Mouse (Mus musculus) lung, adult 2 months (tissue): Measurements from ENCODE around the gene Vmn1r87. TPM values are rescaled to one million over a fixed set of nuclear protein-coding genes. Genes with fewer than 3 reads are reported as not detected.
A peak's percentile ranks its signal among the peaks of the same experiment; 100 is the strongest.
"Not testable (repeated sequence)": the region's sequence is repeated elsewhere in the genome, so short reads cannot be mapped to it uniquely, and the experiment has no call there.

ENCODE experiments used
- DNase-seq: peaks from one replicate; pipeline ENCODE4 v3.0.0; 2022
- H3K4me1 ChIP-seq: fragments of 200-500 bp; 2 replicates; pipeline ENCODE4 v1.6.1; 2011; ENCODE audit warnings: low read length; ENCODE audit not compliant: control insufficient read depth, insufficient read depth
- H3K4me3 ChIP-seq: fragments of 200-500 bp; replicated peaks from 2 replicates; pipeline ENCODE3; 2011; ENCODE audit warnings: low read depth, mild to moderate bottlenecking, control low read depth, low read length; ENCODE audit errors: extremely low read depth
- CTCF ChIP-seq: fragments of 200-500 bp; IDR thresholded peaks from 2 replicates; pipeline ENCODE4 v1.5.1; 2011; ENCODE audit warnings: mild to moderate bottlenecking, low read length, control low read depth; ENCODE audit not compliant: insufficient read depth
- POLR2A ChIP-seq: fragments of 200-500 bp; IDR thresholded peaks from 2 replicates; pipeline ENCODE4 v1.6.1; 2011; ENCODE audit warnings: low read depth, mild to moderate bottlenecking, control low read depth, low read length, borderline replicate concordance; ENCODE audit errors: extremely low read depth
- WGBS: fragments of 180-500 bp; shearing (Covaris S2); methylation state at CpG from one replicate; pipeline ENCODE4 v1.1.7; 2018; 5-methylcytosine and 5-hydroxymethylcytosine counted together
- polyA plus RNA-seq: library from polyadenylated mRNA; depleted of rRNA; stranded (reverse); fragments of >200 nt; gene quantifications from 2 replicates; pipeline ENCODE4 v1.2.3, GENCODE M21; 2012; rRNA removed

Vmn1r87 gene
- polyA plus RNA-seq: not detected in 2 replicates

DNA sequence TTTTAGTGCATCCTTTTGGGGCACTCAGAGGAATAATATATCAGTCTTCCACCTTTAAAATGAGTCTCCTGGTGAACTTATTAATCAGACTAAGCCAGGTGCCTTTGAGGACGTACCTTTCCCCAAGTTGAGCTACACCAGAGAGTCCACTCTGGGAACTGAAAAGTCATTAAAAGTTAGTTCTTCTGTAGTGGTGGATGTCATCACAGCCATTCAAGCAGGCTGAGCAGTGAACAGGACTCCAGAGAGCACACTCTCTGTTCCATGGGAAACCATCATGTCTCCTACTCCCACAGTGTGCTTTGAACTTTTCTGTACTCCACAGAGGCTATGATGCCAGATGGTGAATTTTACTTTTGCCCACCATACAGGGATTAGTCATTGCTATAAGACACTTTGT is at the start of gene Vmn1r87:
Gene Vmn1r87, minus strand, starts transcription at position 101 of the 400 bp plus-strand sequence.
- no peak for DNase-seq
- H3K4me3 ChIP-seq: no peak within 1 kb of the TSS
- H3K4me1 ChIP-seq: no peaks in the 10 kb centered on the region
- 74% methylated on average over 1 of the region's 1 CpGs for WGBS
- no peak for TF ChIP-seq POLR2A
- no peak for TF ChIP-seq CTCF

DNA sequence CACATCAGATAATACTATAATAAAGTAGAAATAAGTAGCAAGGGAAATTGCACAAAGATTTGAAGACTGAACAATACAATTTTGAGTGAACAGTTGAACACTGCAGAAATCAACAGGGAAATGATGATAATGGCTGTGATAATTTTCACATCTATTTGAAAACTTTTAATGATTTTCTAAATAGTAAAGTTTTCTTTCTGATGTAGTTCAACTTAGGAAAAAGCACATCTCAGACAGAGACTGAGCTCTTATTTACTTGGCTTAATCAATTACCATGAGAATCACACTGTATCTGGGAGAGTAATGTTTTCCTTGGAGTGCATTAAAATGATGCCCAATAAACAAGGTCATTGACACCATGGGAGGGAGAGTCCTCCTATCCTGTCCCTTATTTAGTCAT is 19.3 kb upstream of the Vmn1r87 start, which contains the start of gene Vmn1r88:
Gene Vmn1r88, plus strand, starts transcription at position 301 of the 400 bp plus-strand sequence.
- no peak for TF ChIP-seq CTCF
- no peak for TF ChIP-seq POLR2A
- H3K4me1 ChIP-seq: no peaks in the 10 kb centered on the region
- no peak within 1 kb of the TSS for H3K4me3 ChIP-seq
- DNase-seq: no peak

DNA sequence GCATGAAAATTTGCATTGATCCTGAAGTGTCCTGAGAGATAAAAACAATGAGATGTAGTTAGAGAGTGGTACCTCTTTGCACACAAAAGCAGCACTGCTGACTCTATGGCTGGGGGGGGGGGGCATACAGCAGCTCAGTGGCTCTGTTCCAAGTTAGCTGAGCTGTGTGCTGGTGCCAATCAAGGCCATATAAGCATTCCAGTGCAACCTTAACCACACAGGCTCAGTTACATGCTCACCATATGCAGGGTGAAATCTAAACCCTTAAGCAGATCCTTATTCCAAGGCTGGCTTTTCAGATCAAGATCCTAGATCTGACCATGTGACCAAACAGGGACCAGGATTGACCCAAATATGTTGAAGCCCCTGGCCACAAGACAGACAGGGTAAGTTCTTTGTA is 2.6 kb downstream of the Vmn1r87 start:
- Histone ChIP-seq H3K4me1 (no peaks in the 10 kb centered on the region), H3K4me3 (no peak overlapping the region)
- TF ChIP-seq CTCF (no peak), POLR2A (no peak)
- DNase-seq: no peak

DNA sequence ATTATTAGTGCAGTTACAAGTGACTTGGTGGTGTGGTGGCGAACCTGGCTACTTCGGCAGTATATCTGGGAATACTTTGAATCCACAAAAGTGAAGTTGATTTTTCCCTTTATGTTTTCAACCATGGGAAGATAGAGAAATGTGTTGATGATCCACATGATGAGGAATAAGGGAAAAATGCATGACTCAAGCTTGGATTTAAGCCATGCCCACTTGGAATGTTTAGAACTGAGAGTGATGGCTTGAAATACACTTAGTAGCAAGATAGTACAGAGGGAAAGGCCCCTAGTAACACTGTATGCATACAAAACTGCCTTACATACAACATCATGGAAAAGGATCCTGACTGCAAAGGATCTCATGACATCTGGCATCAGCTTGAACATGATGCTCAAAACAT is 8.1 kb downstream of the Vmn1r87 start:
- 87% methylated on average over 2 of the region's 2 CpGs for WGBS
- TF ChIP-seq POLR2A: no peak
- TF ChIP-seq CTCF: no peak

DNA sequence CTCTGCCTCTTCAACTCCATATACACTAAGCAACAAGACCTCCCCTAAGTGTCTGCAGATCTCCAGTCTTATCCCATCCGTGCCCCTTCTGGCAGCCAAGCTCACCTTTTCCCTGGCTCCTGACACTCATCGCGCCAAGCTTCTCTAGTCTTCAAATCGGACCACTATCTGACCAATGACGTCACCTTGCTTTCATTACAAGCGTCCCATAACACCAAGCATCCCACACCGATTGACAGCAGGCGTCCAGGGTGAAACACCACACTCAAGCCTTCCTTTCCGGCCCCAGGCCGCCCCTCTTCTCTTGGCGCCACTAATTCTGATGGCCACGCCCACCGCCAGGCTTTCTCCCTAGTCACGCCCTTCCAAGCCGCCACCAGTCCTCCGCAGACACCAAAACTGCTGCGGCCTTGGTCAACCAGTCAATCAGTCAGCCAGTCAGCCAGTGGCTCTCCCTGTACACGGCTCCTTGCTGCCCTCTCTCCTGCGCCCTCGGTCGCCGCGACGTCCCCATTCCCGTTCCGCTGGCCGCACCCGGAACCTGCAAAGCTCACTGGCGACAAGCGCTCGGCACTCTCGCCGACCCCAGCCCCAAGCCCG is 16.3 kb downstream of the Vmn1r87 start:
- WGBS: 2% methylated on average over 27 of the region's 34 CpGs

More for the DNA sequence above, 8.1 kb downstream of the Vmn1r87 start:
- Histone ChIP-seq H3K4me3 (no peak overlapping the region), H3K4me1 (no peaks in the 10 kb centered on the region)
- no peak for DNase-seq

DNA sequence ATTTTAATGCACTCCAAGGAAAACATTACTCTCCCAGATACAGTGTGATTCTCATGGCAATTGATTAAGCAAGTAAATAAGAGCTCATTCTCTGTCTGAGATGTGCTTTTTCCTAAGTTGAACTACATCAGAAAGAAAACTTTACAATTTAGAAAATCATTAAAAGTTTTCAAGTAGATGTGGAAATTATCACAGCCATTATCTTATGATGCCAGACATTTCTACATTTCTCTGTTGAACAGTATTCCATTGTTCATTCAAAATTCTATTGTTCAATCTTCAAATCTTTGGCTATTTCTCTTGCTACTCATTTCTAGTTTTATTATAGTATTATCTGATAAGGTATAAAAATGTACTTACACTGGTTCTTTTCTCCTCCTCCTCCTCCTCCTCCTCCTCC is 20.1 kb downstream of the Vmn1r87 start, which contains the start of gene Vmn1r86:
Gene Vmn1r86, minus strand, starts transcription at position 101 of the 400 bp plus-strand sequence.
- TF ChIP-seq POLR2A: no peak
- no peak for TF ChIP-seq CTCF
- Histone ChIP-seq H3K4me3 (no peak within 1 kb of the TSS), H3K4me1 (no peaks in the 10 kb centered on the region)
- DNase-seq: no peak

More for the DNA sequence above, 16.3 kb downstream of the Vmn1r87 start:
- peak; percentile 7 for DNase-seq
- H3K4me3 ChIP-seq, H3K4me1 ChIP-seq: not testable (repeated sequence)

DNA sequence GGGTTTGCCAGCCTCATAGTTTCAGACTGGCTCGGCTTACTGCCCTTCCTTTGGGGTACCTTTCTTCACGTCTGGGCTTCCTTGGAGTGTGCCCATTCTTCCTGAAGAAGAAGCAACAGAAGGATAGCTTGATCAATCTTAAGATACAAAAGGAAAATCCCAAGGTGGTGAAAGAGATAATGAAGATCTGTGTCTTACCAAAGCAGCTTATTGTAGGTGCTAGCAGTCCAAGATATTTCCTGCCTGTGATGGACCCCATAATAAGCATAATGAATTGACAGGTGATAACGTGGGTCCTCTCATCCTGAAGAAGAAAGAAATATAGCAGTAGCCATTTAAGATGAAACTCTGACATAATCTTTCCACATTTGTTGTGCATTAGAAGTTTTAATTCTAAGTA is 44.9 kb downstream of the Vmn1r87 start, which contains the start of gene Vmn1r85:
Gene Vmn1r85, minus strand, starts transcription at position 101 of the 400 bp plus-strand sequence.
- no peak for TF ChIP-seq CTCF
- no peak for TF ChIP-seq POLR2A
- WGBS: 44% methylated on average over 3 of the region's 3 CpGs
- DNase-seq: no peak
- H3K4me1 ChIP-seq: no peaks in the 10 kb centered on the region
- H3K4me3 ChIP-seq: no peak within 1 kb of the TSS

Other genes with a start within 250 kb of the Vmn1r87 start
- gene Zscan22, start 242.3 kb downstream of the Vmn1r87 start, polyA plus RNA-seq: 8.4 and 8.5 TPM in 2 replicates
- 1,316 and 1,420 TPM in 2 replicates for gene Rps5, start 217.9 kb downstream of the Vmn1r87 start, polyA plus RNA-seq
- 2.3 and 7.0 TPM in 2 replicates for gene Rnf225, start 212.7 kb downstream of the Vmn1r87 start, polyA plus RNA-seq
- gene Zfp324, start 174.3 kb downstream of the Vmn1r87 start, polyA plus RNA-seq: 6.1 and 6.8 TPM in 2 replicates
- 5.3 and 7.4 TPM in 2 replicates for gene Zfp446, start 162.3 kb downstream of the Vmn1r87 start, polyA plus RNA-seq
- gene Slc27a5, start 142.0 kb downstream of the Vmn1r87 start, polyA plus RNA-seq: 0.20 and 0.75 TPM in 2 replicates
- 170 and 214 TPM in 2 replicates for gene Trim28, start 141.0 kb downstream of the Vmn1r87 start, polyA plus RNA-seq
- 23.5 and 30.7 TPM in 2 replicates for gene Zbtb45, start 130.1 kb downstream of the Vmn1r87 start, polyA plus RNA-seq
- 68.5 and 93.5 TPM in 2 replicates for gene Chmp2a, start 105.3 kb downstream of the Vmn1r87 start, polyA plus RNA-seq
- gene Ube2m, start 101.9 kb downstream of the Vmn1r87 start, polyA plus RNA-seq: 82.5 and 143 TPM in 2 replicates
- gene Mzf1, start 85.4 kb downstream of the Vmn1r87 start, polyA plus RNA-seq: 2.3 and 2.5 TPM in 2 replicates
- not detected in 2 replicates for gene Vmn1r85, start 45.0 kb downstream of the Vmn1r87 start, polyA plus RNA-seq
- not detected in 2 replicates for gene Vmn1r86, start 20.2 kb downstream of the Vmn1r87 start, polyA plus RNA-seq
- gene Vmn1r88, start 19.4 kb upstream of the Vmn1r87 start, polyA plus RNA-seq: not detected in 2 replicates
- not detected in 2 replicates for gene Vmn1r89, start 72.9 kb upstream of the Vmn1r87 start, polyA plus RNA-seq
- gene Lig1, start 137.1 kb upstream of the Vmn1r87 start, polyA plus RNA-seq: 4.4 and 4.7 TPM in 2 replicates
- 5.3 and 6.0 TPM in 2 replicates for gene Zswim9, start 138.6 kb upstream of the Vmn1r87 start, polyA plus RNA-seq
- gene Pla2g4c, start 184.5 kb upstream of the Vmn1r87 start, polyA plus RNA-seq: 0.05 and 0.12 TPM in 2 replicates